Mouse (Mus musculus): Measurements from ENCODE around the gene Ube2g2.
"Not testable (repeated sequence)": the region's sequence is repeated elsewhere in the genome, so short reads cannot be mapped to it uniquely, and the experiment has no call there.

The Ube2g2 gene

GRCm38 (mm10) chr10:77636234-77636922 is 14.3 kb downstream of the Ube2g2 start:
- no peak for DNase-seq (ENCODE audit: low read depth in 2 of 2, low spot score in 2 of 2)

DNA sequence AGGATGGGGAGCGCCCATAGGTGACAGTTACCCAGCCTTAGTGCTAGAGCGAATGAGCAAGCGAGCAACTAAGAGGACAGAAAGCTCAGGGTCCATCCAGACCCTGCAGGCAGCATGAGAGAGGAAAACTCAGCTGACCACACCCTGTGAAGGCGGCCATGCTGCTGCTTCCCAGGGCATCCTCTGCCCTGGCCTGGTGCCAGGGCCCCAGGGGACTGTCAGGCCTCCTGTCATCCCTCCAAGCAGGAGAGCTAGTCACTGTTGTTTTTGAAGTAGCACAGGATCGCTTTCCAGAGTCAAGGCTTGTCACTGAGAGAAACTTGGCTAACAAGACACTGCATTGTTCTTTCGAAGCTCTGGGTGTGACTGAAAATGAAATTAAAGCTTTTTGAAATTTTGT is 16.9 kb downstream of the Ube2g2 start:
- DNase-seq (ENCODE audit: low read depth in 2 of 2, low spot score in 2 of 2): no peak

- DNase-seq (ENCODE audit: low read depth in 2 of 2, low spot score in 2 of 2): no peak
These were observed 21.1 kb downstream of the Ube2g2 start for GRCm38 (mm10) chr10:77643160-77643559.

GRCm38 (mm10) chr10:77645571-77645970 is 23.5 kb downstream of the Ube2g2 start:
- no peak for DNase-seq (ENCODE audit: low read depth in 2 of 2, low spot score in 2 of 2)

DNA sequence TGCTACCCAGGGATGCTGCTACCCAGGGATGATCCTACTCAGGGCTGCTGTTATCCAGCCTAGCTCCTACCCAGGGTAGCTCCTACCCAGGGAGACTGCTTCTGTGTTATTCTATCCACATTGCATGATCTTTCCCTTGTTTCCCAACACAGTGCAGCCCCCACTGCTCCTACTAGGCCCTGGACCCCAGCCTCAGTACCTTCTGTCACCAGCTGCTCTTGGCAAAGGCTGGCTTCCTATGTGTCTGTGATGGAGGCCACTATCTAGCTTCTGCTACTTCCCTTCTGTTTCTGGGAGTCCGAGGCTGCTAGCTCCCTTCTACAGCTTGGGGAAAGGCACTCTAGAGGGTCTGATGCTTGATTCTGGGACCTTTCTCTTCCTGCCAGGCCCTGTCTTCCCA is 25.4 kb downstream of the Ube2g2 start:
- DNase-seq (ENCODE audit: low read depth in 2 of 2, low spot score in 2 of 2): no peak

GRCm38 (mm10) chr10:77647901-77648300 is 25.8 kb downstream of the Ube2g2 start:
- no peak for DNase-seq (ENCODE audit: low read depth in 2 of 2, low spot score in 2 of 2)

DNA sequence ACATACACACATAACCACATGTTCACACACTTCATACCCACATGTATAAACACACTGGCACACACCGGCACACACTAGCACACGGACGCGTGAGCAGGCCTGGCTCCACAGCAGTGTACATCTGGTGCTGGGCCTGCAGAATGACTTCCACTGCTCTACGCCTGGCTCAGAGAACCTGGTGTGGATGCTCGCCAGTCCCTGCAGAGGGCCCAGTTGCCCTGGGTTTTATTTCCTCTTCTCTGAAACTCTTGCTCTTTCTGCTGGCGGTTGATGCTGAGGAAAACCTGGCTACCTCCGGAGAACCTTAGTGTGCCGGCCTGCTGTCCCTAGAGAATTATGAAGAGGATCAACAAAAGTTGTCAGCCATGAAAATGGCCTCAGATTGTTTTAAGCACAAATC is 30.0 kb downstream of the Ube2g2 start:
- no peak for DNase-seq (ENCODE audit: low read depth in 2 of 2, low spot score in 2 of 2)

- no peak for DNase-seq (ENCODE audit: low read depth in 2 of 2, low spot score in 2 of 2)
These were observed 36.4 kb downstream of the Ube2g2 start for GRCm38 (mm10) chr10:77658286-77658994.

DNA sequence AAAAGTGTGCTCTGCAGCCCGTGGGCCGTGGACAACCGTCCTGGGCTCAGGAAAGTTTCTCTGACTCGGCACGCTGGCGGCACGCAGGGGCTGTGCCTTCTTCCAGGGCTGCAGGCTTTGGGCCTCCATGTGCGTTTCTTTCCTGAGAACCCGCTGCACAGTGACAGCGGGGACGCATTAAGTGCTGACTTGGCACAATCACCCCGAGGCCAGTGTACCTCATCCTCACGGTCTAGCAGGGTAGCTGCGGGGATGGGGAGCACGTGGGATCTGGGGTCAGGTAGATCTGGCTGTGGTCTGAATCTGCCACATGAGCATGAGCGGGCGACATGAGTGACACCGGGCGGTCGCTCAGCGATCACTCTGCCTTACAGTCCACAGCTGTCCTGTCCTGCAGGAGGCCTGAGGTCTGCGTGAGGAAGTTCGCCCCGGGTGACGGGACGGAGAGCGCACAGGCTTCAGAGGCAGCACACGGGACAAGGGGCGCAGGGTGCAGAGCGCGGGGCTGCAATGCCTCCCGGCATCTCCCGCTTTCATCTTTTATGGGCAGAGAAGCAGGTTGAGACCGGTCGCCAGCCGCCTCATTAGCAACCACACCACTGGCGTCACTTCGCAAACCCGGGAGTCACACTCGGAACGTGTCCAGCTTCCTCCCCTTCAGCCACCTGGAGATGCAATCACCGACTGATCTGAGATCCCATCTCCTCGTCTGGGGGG is 42.0 kb downstream of the Ube2g2 start:
- no peak for DNase-seq (ENCODE audit: low read depth in 2 of 2, low spot score in 2 of 2)

- DNase-seq (ENCODE audit: low read depth in 2 of 2, low spot score in 2 of 2): no peak
These were observed 44.3 kb downstream of the Ube2g2 start for GRCm38 (mm10) chr10:77666342-77666741.

- DNase-seq (ENCODE audit: low read depth in 2 of 2, low spot score in 2 of 2): no peak
These were observed 45.3 kb downstream of the Ube2g2 start for GRCm38 (mm10) chr10:77667402-77667801.

- no peak for DNase-seq (ENCODE audit: low read depth in 2 of 2, low spot score in 2 of 2)
These were observed 48.6 kb downstream of the Ube2g2 start for GRCm38 (mm10) chr10:77670710-77671109.

DNA sequence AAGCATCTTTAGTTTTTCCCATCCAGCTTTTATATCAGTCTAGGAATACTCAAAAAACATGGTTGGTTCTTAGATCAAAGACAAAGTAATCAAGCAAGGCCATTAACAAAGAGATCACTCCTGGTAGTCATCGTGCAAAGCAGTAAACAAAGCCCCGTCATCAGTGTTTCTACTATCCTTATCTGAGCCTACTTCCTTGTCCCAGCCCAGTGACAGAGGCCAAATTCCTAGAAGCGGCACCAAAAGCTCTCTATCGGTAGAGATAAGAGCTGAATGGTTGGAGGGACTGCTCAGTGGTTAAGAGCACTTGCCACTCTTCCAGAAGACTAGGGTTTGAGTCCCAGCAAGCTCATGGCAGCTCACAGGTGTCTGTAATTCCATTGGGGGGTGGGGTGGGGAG is 49.4 kb downstream of the Ube2g2 start:
- DNase-seq (ENCODE audit: low read depth in 2 of 2, low spot score in 2 of 2): no peak

DNA sequence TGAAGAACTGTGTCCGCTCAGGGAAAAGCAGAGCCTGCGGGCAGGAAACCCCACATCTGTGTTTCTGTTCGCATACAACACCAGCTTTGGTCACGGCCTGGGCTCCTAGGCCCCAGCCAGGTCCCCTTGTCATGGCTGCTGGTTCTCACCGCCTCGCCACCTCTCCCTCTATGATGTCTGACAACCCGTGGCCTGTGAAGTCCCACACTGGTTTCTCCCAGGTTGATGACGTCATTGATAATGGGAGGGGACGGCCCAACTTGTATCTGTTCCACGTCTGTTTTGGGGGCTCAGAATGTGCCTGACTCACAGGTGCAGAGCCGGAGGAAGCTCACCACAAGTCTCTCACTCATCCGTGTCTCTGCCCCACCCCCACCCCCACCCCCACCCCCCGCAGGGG is 51.7 kb downstream of the Ube2g2 start:
- peak in 1 of 2 experiments; percentile 9 for DNase-seq (ENCODE audit: low read depth in 2 of 2, low spot score in 2 of 2)

GRCm38 (mm10) chr10:77677562-77677961 is 55.5 kb downstream of the Ube2g2 start:
- no peak for DNase-seq (ENCODE audit: low read depth in 2 of 2, low spot score in 2 of 2)

DNA sequence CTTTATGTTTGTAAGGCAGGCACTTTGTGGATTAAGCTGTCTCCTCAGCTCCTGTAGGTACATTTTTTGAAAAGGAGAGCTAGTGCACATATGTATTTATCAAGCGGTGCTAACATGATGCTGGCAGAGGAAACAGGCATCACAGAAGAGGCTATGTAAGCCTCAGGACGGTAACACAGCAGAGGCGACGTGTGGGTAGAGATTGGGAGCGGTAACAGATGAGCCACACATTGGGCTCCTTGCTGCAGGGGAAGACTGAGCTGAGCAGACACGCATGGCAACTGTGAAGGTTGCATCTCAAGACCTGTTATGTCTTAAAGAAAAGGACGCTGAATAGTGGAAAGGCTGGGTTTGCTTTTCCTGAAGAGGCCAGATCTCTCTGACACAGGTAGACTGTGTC is 60.9 kb downstream of the Ube2g2 start:
- DNase-seq (ENCODE audit: low read depth in 2 of 2, low spot score in 2 of 2): no peak

DNA sequence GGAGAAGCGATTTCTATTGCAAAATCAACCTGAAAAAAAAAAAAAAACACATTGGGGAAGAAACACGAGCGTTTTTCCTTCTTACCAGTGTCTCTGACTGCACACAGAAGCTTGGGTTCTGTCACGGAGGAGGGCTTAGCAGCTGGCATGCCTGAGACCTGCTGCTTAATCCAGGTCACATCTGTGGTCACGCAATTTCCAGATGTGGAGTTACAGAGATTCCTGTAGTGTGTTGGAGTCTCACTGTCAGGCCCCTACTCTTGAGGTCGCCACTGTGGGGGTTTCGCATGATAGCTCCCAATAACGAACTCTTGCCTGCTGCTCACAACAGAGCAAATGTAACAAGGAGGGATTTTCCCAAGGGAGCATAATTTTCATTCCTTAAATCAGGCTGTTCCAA is 62.1 kb downstream of the Ube2g2 start:
- DNase-seq (ENCODE audit: low read depth in 2 of 2, low spot score in 2 of 2): no peak

- no peak for DNase-seq (ENCODE audit: low read depth in 2 of 2, low spot score in 2 of 2)
These were observed 64.0 kb downstream of the Ube2g2 start, which contains the start of gene Tspear for GRCm38 (mm10) chr10:77685895-77686664. TSS of gene Tspear (plus strand) at chr10:77686569.

GRCm38 (mm10) chr10:77687021-77687420 is 64.9 kb downstream of the Ube2g2 start:
- no peak for DNase-seq (ENCODE audit: low read depth in 2 of 2, low spot score in 2 of 2)

DNA sequence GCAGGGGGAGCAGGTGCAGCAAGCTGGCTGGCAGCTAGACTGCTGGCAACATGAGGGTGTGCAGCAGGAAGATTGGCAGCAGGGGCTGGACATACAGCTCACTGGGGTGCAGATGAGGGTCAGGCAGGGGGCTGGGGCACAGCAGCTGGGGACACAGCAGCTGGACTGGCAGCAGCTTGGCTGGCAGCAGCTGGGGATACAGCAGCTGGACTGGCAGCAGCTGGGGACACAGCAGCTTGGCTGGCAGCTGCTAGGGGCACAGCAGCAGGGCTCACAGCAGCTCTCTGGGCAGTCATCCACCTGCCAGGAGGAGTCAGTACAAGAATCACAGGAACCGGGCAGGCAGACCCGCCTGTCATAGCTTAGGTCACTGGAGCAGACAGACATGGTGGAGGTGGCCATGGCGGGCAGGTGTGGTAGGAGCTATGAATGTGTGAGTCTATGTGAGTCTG is 68.3 kb downstream of the Ube2g2 start, which contains the start of gene Gm19402:
Gene Gm19402 (minus strand): TSS at position 402 of the 452 bp plus-strand sequence.
- not testable (repeated sequence) for DNase-seq (ENCODE audit: low read depth in 2 of 2, low spot score in 2 of 2)

Measured in CD8-positive naive resting alpha-beta T cell, adult 2 months (primary cell).